Mouse (Mus musculus) spleen, adult 2 months (tissue): ENCODE results near the gene Cyp4f40. TPM values are rescaled to one million over a fixed set of nuclear protein-coding genes. Genes with fewer than 3 reads are reported as not detected.
A peak's percentile ranks its signal among the peaks of the same experiment; 100 is the strongest.
"Not testable (repeated sequence)": the region's sequence is repeated elsewhere in the genome, so short reads cannot be mapped to it uniquely, and the experiment has no call there.

Experiments
- DNase-seq, 2 experiments: peaks; one replicate each; pipeline versions ENCODE4 v3.0.0 to v3.0.0-alpha.2; 2012 to 2021; ENCODE audit warnings: low spot score in 2 of 2, low read depth in 1 of 2
- H3K27ac ChIP-seq: fragments of 200-500 bp; 2 replicates; pipeline ENCODE4 v1.5.1; 2012; ENCODE audit warnings: low read length, inconsistent platforms; ENCODE audit not compliant: insufficient read depth
- H3K27me3 ChIP-seq: fragments of 200-500 bp; 2 replicates; pipeline ENCODE4 v1.6.1; 2012; ENCODE audit warnings: mild to moderate bottlenecking, moderate library complexity, low read length, inconsistent platforms; ENCODE audit not compliant: control insufficient read depth, insufficient read depth
- H3K36me3 ChIP-seq: fragments of 200-500 bp; 2 replicates; pipeline ENCODE4 v1.6.1; 2012; ENCODE audit warnings: mild to moderate bottlenecking, low read length, inconsistent platforms; ENCODE audit not compliant: control insufficient read depth, insufficient read depth
- H3K4me1 ChIP-seq: fragments of 200-500 bp; 2 replicates; pipeline ENCODE4 v1.6.1; 2011; ENCODE audit warnings: inconsistent platforms; ENCODE audit not compliant: control insufficient read depth, insufficient read depth, insufficient read length
- H3K4me3 ChIP-seq: fragments of 200-500 bp; 2 replicates; pipeline ENCODE4 v1.5.1; 2011; ENCODE audit warnings: mild to moderate bottlenecking, inconsistent platforms; ENCODE audit not compliant: insufficient read depth, insufficient read length; ENCODE audit errors: extremely low read depth
- CTCF ChIP-seq: fragments of 200-500 bp; IDR thresholded peaks from 2 replicates; pipeline ENCODE4 v1.5.1; 2011; ENCODE audit warnings: mild to moderate bottlenecking, inconsistent platforms; ENCODE audit not compliant: insufficient read depth, insufficient read length, insufficient replicate concordance; ENCODE audit errors: extremely low read depth
- POLR2A ChIP-seq: fragments of 200-500 bp; IDR thresholded peaks from 2 replicates; pipeline ENCODE4 v1.6.1; 2011; ENCODE audit warnings: low read depth, low read length, inconsistent platforms
- WGBS: fragments of 180-500 bp; shearing (Covaris S2); methylation state at CpG from one replicate; pipeline ENCODE4 v1.1.7; 2018; 5-methylcytosine and 5-hydroxymethylcytosine counted together
- polyA plus RNA-seq: library from polyadenylated mRNA; depleted of rRNA; stranded (reverse); fragments of >200 nt; gene quantifications from 2 replicates; pipeline ENCODE4 v1.2.3, GENCODE M21; 2012

Gene Cyp4f40
- polyA plus RNA-seq, 1 experiment = not detected

DNA sequence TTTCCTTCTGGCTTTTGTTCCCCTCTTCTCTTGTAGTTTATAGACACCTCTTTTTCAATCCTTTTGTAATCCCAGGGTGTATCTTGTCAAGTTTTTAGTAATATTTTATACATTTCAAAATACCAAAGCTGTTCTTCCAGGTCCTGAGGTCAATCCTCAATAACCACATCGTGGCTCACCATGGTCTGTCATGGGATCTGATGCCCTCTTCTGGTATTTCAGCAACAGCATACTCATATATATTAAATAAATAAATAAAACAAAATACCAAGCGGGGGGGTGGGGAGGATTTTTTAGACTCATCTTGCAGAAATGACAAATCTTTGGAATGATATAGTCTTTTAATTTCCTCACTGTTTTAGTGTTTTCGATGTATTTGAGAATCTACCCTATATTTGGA, 26.8 kb upstream of the Cyp4f40 start:
- 61% methylated on average over 3 of the region's 3 CpGs for WGBS
- TF ChIP-seq CTCF (no peak), POLR2A (no peak)
- H3K36me3 ChIP-seq = no peaks in the 10 kb centered on the region

GRCm38 (mm10) chr17:32634242-32634971, 24.3 kb upstream of the Cyp4f40 start:
- not testable (repeated sequence) for H3K36me3 ChIP-seq, H3K4me3 ChIP-seq, H3K27ac ChIP-seq, H3K4me1 ChIP-seq, DNase-seq, H3K27me3 ChIP-seq
- 83% methylated on average over 9 of the region's 9 CpGs for WGBS

More for the DNA sequence above, 26.8 kb upstream of the Cyp4f40 start:
- no peak overlapping the region for H3K4me3 ChIP-seq
- peaks cover 5% of the 10 kb centered on the region; the same call in 1 of the 2 replicates for H3K4me1 ChIP-seq
- no peaks in the 10 kb centered on the region for H3K27me3 ChIP-seq
- DNase-seq = no peak
- no peak overlapping the region for H3K27ac ChIP-seq

DNA sequence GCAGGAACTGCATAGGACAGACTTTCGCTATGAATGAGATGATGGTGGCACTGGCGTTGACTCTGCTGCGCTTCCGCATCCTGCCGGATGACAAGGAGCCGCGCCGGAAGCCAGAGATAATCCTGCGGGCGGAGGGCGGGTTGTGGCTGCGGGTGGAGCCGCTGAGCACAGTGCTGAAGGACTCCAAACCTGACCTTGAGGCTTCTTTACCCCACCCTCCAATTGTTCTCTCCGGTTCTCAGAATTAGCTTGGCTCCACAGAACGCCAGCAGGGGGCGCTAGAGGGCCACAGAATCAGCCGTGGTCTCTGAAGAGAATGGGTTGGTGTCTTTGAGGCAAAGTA, 23.8 kb upstream of the Cyp4f40 start:
- H3K4me1 ChIP-seq = peaks cover 5% of the 10 kb centered on the region; the same call in 1 of the 2 replicates
- DNase-seq = peak; percentile 18 to 63
- no peak overlapping the region for H3K4me3 ChIP-seq
- H3K36me3 ChIP-seq = no peaks in the 10 kb centered on the region
- TF ChIP-seq CTCF (peak; percentile 94), POLR2A (no peak)
- H3K27me3 ChIP-seq = no peaks in the 10 kb centered on the region
- under 1% methylated on average over 17 of the region's 17 CpGs for WGBS
- no peak overlapping the region for H3K27ac ChIP-seq

GRCm38 (mm10) chr17:32636341-32636740, 22.4 kb upstream of the Cyp4f40 start:
- Histone ChIP-seq H3K36me3 (no peaks in the 10 kb centered on the region), H3K27me3 (no peaks in the 10 kb centered on the region), H3K4me3 (no peak overlapping the region), H3K27ac (no peak overlapping the region), H3K4me1 (peaks cover 5% of the 10 kb centered on the region; the same call in 1 of the 2 replicates)
- no peak for DNase-seq
- WGBS = 66% methylated on average over 3 of the region's 3 CpGs
- TF ChIP-seq POLR2A (no peak), CTCF (no peak)

- Histone ChIP-seq H3K27ac (no peak overlapping the region), H3K27me3 (no peaks in the 10 kb centered on the region), H3K4me1 (peaks cover 5% of the 10 kb centered on the region; the same call in 1 of the 2 replicates), H3K4me3 (no peak overlapping the region), H3K36me3 (no peaks in the 10 kb centered on the region)
- DNase-seq = no peak
- WGBS = 81% methylated on average over 2 of the region's 2 CpGs
- no peak for TF ChIP-seq CTCF
- TF ChIP-seq POLR2A = no peak
Measured at GRCm38 (mm10) chr17:32637151-32637550, 21.5 kb upstream of the Cyp4f40 start.

- TF ChIP-seq POLR2A (no peak), CTCF (no peak)
- Histone ChIP-seq H3K4me3 (no peak overlapping the region), H3K36me3 (no peaks in the 10 kb centered on the region), H3K27me3 (no peaks in the 10 kb centered on the region), H3K27ac (no peak overlapping the region), H3K4me1 (no peaks in the 10 kb centered on the region)
- DNase-seq = no peak
- WGBS = 79% methylated on average over 4 of the region's 4 CpGs
Measured at GRCm38 (mm10) chr17:32646631-32647030, 12.1 kb upstream of the Cyp4f40 start.

- no peak for DNase-seq
- no peak for TF ChIP-seq POLR2A
- TF ChIP-seq CTCF = no peak
- Histone ChIP-seq H3K4me3 (no peak overlapping the region), H3K4me1 (no peaks in the 10 kb centered on the region), H3K27me3 (no peaks in the 10 kb centered on the region), H3K36me3 (no peaks in the 10 kb centered on the region), H3K27ac (no peak overlapping the region)
- 88% methylated on average over 4 of the region's 4 CpGs for WGBS
Measured at GRCm38 (mm10) chr17:32653860-32654259, 4.8 kb upstream of the Cyp4f40 start.
